Mouse (Mus musculus) monocyte, adult 2 months (primary cell): ENCODE data around the gene Trpc1.

Source experiments
- DNase-seq, 2 experiments: peaks; one replicate each; pipeline ENCODE4 v3.0.0; 2022; ENCODE audit warnings: low spot score in 2 of 2, low read depth in 1 of 2

Gene Trpc1

GRCm38 (mm10) chr9:95750037-95750511 lies at the start of gene Trpc1:
Trpc1 (minus strand) TSS chr9:95750375.
- DNase-seq: peak in 1 of 2 experiments; percentile 24

- DNase-seq: no peak
Measured at GRCm38 (mm10) chr9:95796323-95796722, 46.1 kb upstream of the Trpc1 start.

- no peak for DNase-seq
Measured at GRCm38 (mm10) chr9:95795844-95796243, 45.7 kb upstream of the Trpc1 start.

- DNase-seq: no peak
Measured at GRCm38 (mm10) chr9:95795077-95795784, 45.1 kb upstream of the Trpc1 start.

GRCm38 (mm10) chr9:95793986-95794744 lies 44.0 kb upstream of the Trpc1 start:
- no peak for DNase-seq

GRCm38 (mm10) chr9:95784888-95785511 lies 34.8 kb upstream of the Trpc1 start:
- no peak for DNase-seq

GRCm38 (mm10) chr9:95783646-95784293 lies 33.6 kb upstream of the Trpc1 start:
- no peak for DNase-seq

- DNase-seq: no peak
Measured at GRCm38 (mm10) chr9:95771671-95772070, 21.5 kb upstream of the Trpc1 start.

GRCm38 (mm10) chr9:95763218-95763617 lies 13.0 kb upstream of the Trpc1 start:
- no peak for DNase-seq

GRCm38 (mm10) chr9:95762228-95762627 lies 12.1 kb upstream of the Trpc1 start:
- no peak for DNase-seq

GRCm38 (mm10) chr9:95761381-95761780 lies 11.2 kb upstream of the Trpc1 start:
- DNase-seq: no peak

GRCm38 (mm10) chr9:95750746-95751145 lies 571 bp upstream of the Trpc1 start:
- DNase-seq: no peak

- no peak for DNase-seq
Measured at GRCm38 (mm10) chr9:95749461-95749928, 680 bp downstream of the Trpc1 start.

- no peak for DNase-seq
Measured at GRCm38 (mm10) chr9:95747298-95747697, 2.9 kb downstream of the Trpc1 start.

GRCm38 (mm10) chr9:95744845-95745613 lies 5.1 kb downstream of the Trpc1 start:
- no peak for DNase-seq

- no peak for DNase-seq
Measured at GRCm38 (mm10) chr9:95736238-95736637, 13.9 kb downstream of the Trpc1 start.

- DNase-seq: no peak
Measured at GRCm38 (mm10) chr9:95712574-95712973, 37.6 kb downstream of the Trpc1 start.

- DNase-seq: no peak
Measured at GRCm38 (mm10) chr9:95708943-95709342, 41.2 kb downstream of the Trpc1 start.

GRCm38 (mm10) chr9:95705371-95705770 lies 44.8 kb downstream of the Trpc1 start:
- no peak for DNase-seq

- no peak for DNase-seq
Measured at GRCm38 (mm10) chr9:95704078-95704477, 46.1 kb downstream of the Trpc1 start.

GRCm38 (mm10) chr9:95699273-95699672 lies 50.9 kb downstream of the Trpc1 start:
- DNase-seq: no peak
